Mouse (Mus musculus) myocyte (in vitro differentiated cells): Measurements from ENCODE around the gene Xylt1. TPM values are rescaled to one million over a fixed set of nuclear protein-coding genes. Genes with fewer than 3 reads are reported as not detected.

Experiments
- H3K27me3 ChIP-seq: one replicate; pipeline ENCODE4 v1.6.1; 2011; ENCODE audit not compliant: control insufficient read depth, insufficient read depth, insufficient read length
- H3K36me3 ChIP-seq: one replicate; pipeline ENCODE4 v1.6.1; 2011; ENCODE audit not compliant: control insufficient read depth, insufficient read depth
- H3K4me2 ChIP-seq: one replicate; pipeline ENCODE4 v1.6.1; 2011; ENCODE audit warnings: low read depth, control low read depth
- H3K4me3 ChIP-seq: one replicate; pipeline ENCODE4 v1.5.1; 2011; ENCODE audit warnings: mild to moderate bottlenecking, control low read depth, moderate library complexity
- H3K79me2 ChIP-seq: one replicate; pipeline ENCODE4 v1.6.1; 2011; ENCODE audit not compliant: control insufficient read depth, insufficient read depth
- H3ac ChIP-seq: one replicate; pipeline ENCODE4 v1.6.1; 2011; ENCODE audit not compliant: control insufficient read depth, insufficient read length
- CEBPB ChIP-seq: IDR thresholded peaks from 2 replicates; pipeline ENCODE4 v1.6.1; 2011; ENCODE audit warnings: mild to moderate bottlenecking, moderate library complexity; ENCODE audit not compliant: poor library complexity, insufficient read depth, severe bottlenecking
- E2F4 ChIP-seq: IDR thresholded peaks from one replicate; pipeline ENCODE4 v1.6.1; 2011; ENCODE audit warnings: mild to moderate bottlenecking, control low read depth, moderate library complexity; ENCODE audit not compliant: insufficient read depth
- MAX ChIP-seq: IDR thresholded peaks from one replicate; pipeline ENCODE4 v1.6.1; 2011; ENCODE audit warnings: low read depth, mild to moderate bottlenecking, control low read depth
- MYOD1 ChIP-seq, 3 experiments: IDR thresholded peaks; one replicate each; pipeline ENCODE4 v1.6.1; 2011; ENCODE audit warnings: control low read depth in 2 of 3, low read depth in 2 of 3, mild to moderate bottlenecking in 2 of 3, moderate library complexity in 1 of 3; ENCODE audit not compliant: insufficient read length in 2 of 3, control insufficient read depth in 1 of 3
- MYOG ChIP-seq, 3 experiments: IDR thresholded peaks; one replicate each; pipeline ENCODE4 v1.6.1; 2011; ENCODE audit warnings: control low read depth in 2 of 3, low read depth in 2 of 3, mild to moderate bottlenecking in 2 of 3; ENCODE audit not compliant: insufficient read length in 2 of 3, control insufficient read depth in 1 of 3, insufficient read depth in 1 of 3
- POLR2A ChIP-seq: IDR thresholded peaks from one replicate; pipeline ENCODE4 v1.6.1; 2011; ENCODE audit warnings: low read depth, mild to moderate bottlenecking, control low read depth, moderate library complexity; ENCODE audit not compliant: insufficient read length
- POLR2AphosphoS2 ChIP-seq: IDR thresholded peaks from one replicate; pipeline ENCODE4 v1.6.1; 2011; ENCODE audit warnings: low read depth, control low read depth; ENCODE audit not compliant: insufficient read length
- REST ChIP-seq: IDR thresholded peaks from one replicate; pipeline ENCODE4 v1.6.1; 2011; ENCODE audit warnings: mild to moderate bottlenecking, control low read depth, moderate library complexity; ENCODE audit not compliant: insufficient read depth, insufficient read length
- SRF ChIP-seq: IDR thresholded peaks from one replicate; pipeline ENCODE4 v1.6.1; 2011; ENCODE audit warnings: low read depth; ENCODE audit not compliant: control insufficient read depth, insufficient read length
- TCF12 ChIP-seq: IDR thresholded peaks from one replicate; pipeline ENCODE4 v1.6.1; 2011; ENCODE audit warnings: mild to moderate bottlenecking, control low read depth; ENCODE audit not compliant: poor library complexity, insufficient read depth, severe bottlenecking
- TCF3 ChIP-seq: IDR thresholded peaks from one replicate; pipeline ENCODE4 v1.6.1; 2011; ENCODE audit warnings: low read depth, control low read depth; ENCODE audit not compliant: insufficient read length
- USF1 ChIP-seq: IDR thresholded peaks from one replicate; pipeline ENCODE4 v1.6.1; 2011; ENCODE audit warnings: low read depth, mild to moderate bottlenecking, control low read depth, moderate library complexity
- polyA plus RNA-seq: library from polyadenylated mRNA; unstranded; fragments of >200 nt; fragmentation: generic; extraction: Trizol; gene quantifications from one replicate; pipeline ENCODE4 v1.2.1, GENCODE M21; 2012; ENCODE audit warnings: missing spikeins

The Xylt1 gene
- polyA plus RNA-seq, 1 experiment: not detected

DNA sequence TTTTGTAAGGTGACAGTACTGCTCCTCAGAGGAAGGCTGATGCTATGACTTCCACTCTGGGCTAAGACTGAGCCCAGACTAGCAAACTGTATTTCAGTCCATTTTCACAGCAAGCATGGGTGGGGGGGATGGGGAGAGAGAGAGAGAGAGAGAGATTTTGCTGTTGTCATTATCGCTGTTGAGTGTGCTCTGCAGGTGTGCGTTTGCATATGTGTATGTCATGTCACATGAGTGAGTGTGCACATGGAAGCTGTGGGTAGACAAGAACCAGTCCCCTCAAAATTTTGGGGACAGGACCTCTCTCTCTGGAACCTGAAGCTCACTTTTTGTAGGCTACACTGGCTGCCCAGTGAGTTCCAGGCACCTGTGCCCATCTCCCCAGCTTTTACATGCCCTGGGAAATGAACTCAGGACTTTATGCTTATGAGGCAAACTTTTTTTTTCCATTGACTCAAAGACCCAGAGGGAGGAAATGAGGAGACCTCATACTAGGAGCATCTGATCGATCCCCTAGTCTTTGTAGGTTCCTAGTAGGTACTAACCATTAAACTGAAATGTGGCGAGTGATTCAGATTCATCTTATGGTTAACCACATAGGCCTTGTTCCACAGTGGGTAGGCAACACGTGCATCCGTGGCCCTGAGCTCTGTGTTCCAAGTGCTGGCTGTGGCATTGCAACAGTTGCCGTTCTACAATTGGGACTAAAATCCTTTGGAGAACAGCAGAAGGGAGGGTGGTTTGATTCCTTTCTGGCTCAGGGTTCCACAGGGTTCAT is 85.4 kb downstream of the Xylt1 start:
- H3K79me2 ChIP-seq: no peaks in the 10 kb centered on the region
- no peak overlapping the region for H3ac ChIP-seq
- H3K4me3 ChIP-seq: no peak overlapping the region
- H3K4me2 ChIP-seq: no peak overlapping the region
- no peaks in the 10 kb centered on the region for H3K27me3 ChIP-seq
- H3K36me3 ChIP-seq: no peaks in the 10 kb centered on the region
- TF ChIP-seq MYOG (IDR thresholded peaks at IDR 0.05; ENCODE audit: control insufficient read depth in 1 of 3, insufficient read depth in 1 of 3, insufficient read length in 2 of 3, low read depth in 2 of 3) (no peak), MYOD1 (IDR thresholded peaks at IDR 0.05; ENCODE audit: control insufficient read depth in 1 of 3, insufficient read length in 2 of 3, low read depth in 2 of 3) (no peak), TCF12 (no peak)

DNA sequence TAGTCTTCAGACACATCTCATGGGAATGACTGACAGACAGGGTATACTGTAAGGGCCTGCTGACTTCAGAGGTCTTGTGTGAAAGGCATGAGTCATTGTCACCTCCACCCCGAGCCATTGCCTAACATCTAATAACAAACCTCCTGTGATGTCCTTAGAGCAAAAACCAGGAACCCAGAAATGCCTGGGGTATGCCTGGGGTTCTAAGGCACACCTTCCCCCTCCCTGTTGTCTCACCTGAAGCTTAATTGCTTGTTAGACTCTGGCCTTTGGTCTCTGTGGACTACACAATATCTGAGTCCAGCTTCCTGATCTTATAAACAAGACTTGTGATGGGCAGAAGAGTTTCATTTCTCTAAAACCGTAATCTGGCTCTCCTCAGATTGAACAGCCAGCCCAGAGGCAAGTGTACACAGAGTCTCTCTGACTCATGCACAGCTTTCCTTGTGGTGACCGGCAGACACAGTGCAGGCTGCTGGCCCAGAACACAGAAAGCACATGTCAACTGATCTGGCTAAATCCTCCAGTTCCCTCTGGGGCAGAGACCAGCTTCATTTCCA is 89.5 kb downstream of the Xylt1 start:
- Histone ChIP-seq H3K27me3 (no peaks in the 10 kb centered on the region), H3K79me2 (no peaks in the 10 kb centered on the region), H3ac (no peak overlapping the region), H3K4me2 (no peak overlapping the region), H3K4me3 (no peak overlapping the region), H3K36me3 (no peaks in the 10 kb centered on the region)
- TF ChIP-seq REST: no peak
- no peak for TF ChIP-seq POLR2AphosphoS2
- no peak for TF ChIP-seq TCF12
- TF ChIP-seq USF1: no peak
- no peak for TF ChIP-seq SRF
- TF ChIP-seq MYOD1 (IDR thresholded peaks at IDR 0.05; ENCODE audit: control insufficient read depth in 1 of 3, insufficient read length in 2 of 3, low read depth in 2 of 3): no peak
- no peak for TF ChIP-seq TCF3
- TF ChIP-seq POLR2A: no peak
- no peak for TF ChIP-seq CEBPB
- no peak for TF ChIP-seq MYOG (IDR thresholded peaks at IDR 0.05; ENCODE audit: control insufficient read depth in 1 of 3, insufficient read depth in 1 of 3, insufficient read length in 2 of 3, low read depth in 2 of 3)
- no peak for TF ChIP-seq MAX
- no peak for TF ChIP-seq E2F4

DNA sequence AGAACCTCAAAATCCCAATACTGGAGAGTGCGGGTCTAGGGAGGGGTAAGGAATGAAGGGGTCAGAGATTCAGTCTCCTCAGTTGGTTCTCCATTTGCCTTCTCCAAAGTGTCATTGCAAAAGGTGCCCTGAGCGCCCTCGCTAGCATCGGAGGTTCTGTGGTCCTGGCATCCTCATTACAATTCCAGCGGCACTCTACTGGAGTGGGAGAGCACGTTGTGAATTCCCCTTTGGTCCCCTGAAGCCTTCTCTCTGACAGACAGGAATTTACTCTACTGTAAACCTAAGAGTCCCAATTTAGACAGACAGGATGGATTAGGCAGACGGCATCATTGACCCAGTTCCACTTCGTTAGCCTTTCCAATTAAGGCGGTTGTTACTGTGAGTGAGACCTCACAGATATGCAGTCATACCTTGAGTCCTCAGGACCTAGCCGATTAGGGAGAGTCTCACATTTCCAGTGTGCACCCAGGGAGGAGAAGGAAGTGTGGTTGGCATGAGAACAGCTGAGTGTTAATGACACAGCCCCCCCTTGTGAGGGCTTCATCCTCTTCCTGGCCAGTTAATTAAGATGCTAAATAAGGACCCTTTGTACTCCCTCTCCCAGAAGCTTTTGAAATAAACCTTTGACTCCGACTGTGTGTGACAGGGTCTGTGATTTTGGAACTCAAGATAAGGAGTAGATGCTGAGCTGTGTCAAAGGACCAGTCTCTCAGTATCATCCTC is 91.4 kb downstream of the Xylt1 start:
- Histone ChIP-seq H3ac (no peak overlapping the region), H3K4me2 (no peak overlapping the region), H3K27me3 (no peaks in the 10 kb centered on the region), H3K79me2 (no peaks in the 10 kb centered on the region), H3K4me3 (no peak overlapping the region), H3K36me3 (no peaks in the 10 kb centered on the region)
- no peak for TF ChIP-seq E2F4
- no peak for TF ChIP-seq TCF3
- no peak for TF ChIP-seq SRF
- no peak for TF ChIP-seq POLR2AphosphoS2
- TF ChIP-seq REST: no peak
- TF ChIP-seq CEBPB: no peak
- no peak for TF ChIP-seq TCF12
- TF ChIP-seq MYOD1 (IDR thresholded peaks at IDR 0.05; ENCODE audit: control insufficient read depth in 1 of 3, insufficient read length in 2 of 3, low read depth in 2 of 3): no peak
- no peak for TF ChIP-seq MYOG (IDR thresholded peaks at IDR 0.05; ENCODE audit: control insufficient read depth in 1 of 3, insufficient read depth in 1 of 3, insufficient read length in 2 of 3, low read depth in 2 of 3)

DNA sequence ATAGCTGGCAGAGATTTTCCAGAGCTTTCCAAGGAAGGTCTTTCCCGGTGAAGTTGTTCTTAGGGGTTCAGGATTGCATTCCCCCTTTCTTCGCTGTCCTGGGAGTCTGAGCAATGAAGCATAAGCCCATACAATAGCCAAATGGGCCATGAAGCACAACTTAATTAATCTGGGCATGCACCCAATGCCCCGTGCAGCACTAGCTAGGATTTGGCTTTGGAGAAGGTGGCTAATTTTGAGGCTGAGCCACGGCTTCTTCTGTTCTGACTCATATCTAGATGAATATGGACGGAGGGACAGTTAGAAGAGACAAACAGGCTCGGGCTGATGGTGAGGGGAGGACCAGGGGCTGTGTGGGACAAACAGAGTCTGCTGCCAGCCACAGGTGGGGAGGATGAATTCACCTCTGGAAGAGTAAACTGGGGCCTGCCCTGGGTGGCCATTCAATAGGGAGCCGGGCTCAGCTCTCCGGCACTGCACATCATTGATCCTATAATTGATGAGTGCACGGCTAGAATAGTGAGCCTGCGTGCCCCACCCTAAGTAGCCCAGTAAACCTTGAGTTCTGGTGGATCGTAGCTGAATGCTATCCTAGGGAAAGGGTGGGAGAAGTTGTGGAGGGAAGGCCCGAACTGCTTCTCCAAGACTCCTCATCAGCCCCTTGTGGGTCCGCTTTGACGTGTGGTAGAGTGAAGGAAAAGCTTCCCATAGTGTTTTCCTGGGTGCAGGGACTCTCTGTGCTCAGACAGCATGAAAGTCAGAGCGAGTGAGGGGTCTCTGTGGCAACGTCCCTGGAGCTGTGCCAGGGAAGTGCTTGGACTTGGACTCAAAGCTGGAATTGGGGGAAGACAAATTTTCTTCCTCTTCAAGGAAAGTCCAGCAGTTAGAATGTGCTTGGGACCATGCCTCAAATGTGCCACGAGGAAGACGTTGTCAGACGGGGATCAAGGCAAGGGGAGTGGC is 92.3 kb downstream of the Xylt1 start:
- no peak overlapping the region for H3K4me2 ChIP-seq
- no peaks in the 10 kb centered on the region for H3K36me3 ChIP-seq
- no peak overlapping the region for H3K4me3 ChIP-seq
- H3K79me2 ChIP-seq: no peaks in the 10 kb centered on the region
- no peaks in the 10 kb centered on the region for H3K27me3 ChIP-seq
- H3ac ChIP-seq: no peak overlapping the region
- TF ChIP-seq REST: no peak
- no peak for TF ChIP-seq POLR2AphosphoS2
- no peak for TF ChIP-seq USF1
- TF ChIP-seq TCF12: no peak
- no peak for TF ChIP-seq MAX
- TF ChIP-seq TCF3: no peak
- TF ChIP-seq MYOD1 (IDR thresholded peaks at IDR 0.05; ENCODE audit: control insufficient read depth in 1 of 3, insufficient read length in 2 of 3, low read depth in 2 of 3): no peak
- no peak for TF ChIP-seq E2F4
- TF ChIP-seq MYOG (IDR thresholded peaks at IDR 0.05; ENCODE audit: control insufficient read depth in 1 of 3, insufficient read depth in 1 of 3, insufficient read length in 2 of 3, low read depth in 2 of 3): no peak
- no peak for TF ChIP-seq POLR2A
- TF ChIP-seq SRF: no peak
- TF ChIP-seq CEBPB: no peak
